Mouse (Mus musculus): ENCODE results near the gene Bsx.

Bsx gene

DNA sequence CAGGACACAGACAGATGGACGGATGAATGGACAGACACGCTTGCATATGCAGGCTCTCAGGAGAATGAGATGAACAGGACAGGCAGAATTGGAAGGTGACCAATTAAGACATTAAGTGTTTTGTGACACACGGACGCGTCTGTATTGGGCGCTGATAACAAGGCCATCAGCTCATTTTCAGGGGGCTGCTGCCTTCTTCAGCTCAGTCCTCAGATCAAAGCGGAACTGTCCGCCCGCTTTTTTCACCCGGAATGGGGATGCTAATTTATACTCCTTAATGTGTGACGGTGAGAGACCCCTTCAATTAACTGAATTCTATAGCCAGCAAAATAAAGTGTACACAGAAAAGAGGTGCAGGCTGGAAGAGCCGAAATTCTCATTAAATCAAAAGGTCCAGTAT, 15.5 kb downstream of the Bsx start:
- no peak for DNase-seq (ENCODE audit: low spot score)

DNA sequence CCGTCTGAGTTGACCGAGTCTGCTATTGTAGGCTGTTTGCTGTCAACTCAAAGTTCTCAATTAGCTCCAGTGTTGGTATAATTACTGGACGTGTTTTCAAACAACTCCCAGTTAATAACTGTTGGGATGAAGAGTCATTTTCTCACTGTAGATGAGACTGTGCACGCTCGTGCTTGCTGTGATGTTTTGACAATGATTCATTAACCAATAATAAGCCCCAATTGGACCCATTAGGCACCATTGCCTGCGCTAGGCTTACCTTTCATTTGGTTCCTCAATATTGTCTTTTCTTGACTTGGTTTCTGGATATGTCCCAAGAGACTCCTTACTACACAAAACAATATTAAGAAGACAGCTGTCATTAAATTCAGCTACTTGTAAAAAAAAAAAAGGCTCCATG, 18.5 kb downstream of the Bsx start:
- DNase-seq (ENCODE audit: low spot score) = no peak

DNA sequence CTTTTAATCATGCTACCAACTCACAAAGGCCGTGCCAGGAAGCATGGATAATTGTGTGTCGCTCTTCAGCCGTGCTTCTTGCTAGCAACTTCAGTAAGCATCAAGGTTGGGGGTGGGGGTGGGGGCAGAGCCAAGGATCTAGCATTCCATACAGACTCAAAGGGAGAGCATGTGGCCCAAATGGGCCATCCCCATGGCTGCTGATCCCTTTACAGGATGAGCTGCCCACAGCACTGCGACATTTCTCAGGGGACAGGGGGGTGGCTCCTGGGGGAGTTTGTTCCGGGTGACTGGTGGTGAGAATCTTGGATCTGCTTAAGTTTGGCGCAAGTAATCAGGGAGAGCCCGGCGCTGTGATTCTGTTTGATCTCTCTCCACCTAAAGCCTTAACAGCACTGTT, 33.5 kb downstream of the Bsx start:
- DNase-seq (ENCODE audit: low spot score) = no peak

DNA sequence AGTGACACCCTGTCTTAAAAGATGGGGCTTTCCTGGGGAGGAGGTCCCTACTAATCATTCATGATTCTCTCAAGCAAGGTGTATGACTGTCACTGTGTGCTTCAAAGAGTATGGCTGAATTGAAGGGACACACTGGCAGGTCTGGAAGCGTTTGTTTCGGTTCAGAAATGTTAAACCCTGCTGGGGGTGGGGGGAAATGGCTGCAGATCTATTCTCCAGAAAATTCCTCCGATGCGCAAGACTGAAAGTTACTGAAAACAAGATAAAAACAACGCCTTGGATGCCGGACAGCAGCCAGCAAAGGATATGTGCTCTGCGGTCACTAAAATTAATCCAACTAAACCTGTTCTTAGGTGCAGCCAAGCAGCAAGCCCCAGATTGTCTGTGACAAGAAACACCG, 34.5 kb downstream of the Bsx start:
- DNase-seq (ENCODE audit: low spot score) = no peak

DNA sequence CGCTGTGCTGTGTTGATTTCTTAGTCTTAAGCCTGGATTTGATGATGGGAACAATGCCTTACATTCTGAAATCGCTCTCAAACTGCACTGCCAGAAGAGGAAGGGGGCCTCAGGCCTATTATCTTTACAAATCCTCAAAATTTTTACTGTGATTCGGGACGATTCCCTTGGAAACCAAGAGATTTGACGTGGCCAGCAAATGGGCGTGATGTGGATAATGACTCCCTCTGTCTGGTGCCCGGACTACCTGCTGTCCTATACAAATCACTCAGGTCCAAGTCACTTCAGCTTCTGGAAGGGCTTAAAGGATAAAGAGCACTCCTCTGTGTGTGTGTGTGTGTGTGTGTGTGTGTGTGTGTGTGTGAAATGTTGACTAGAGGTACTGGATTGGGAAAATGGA, 35.0 kb downstream of the Bsx start:
- DNase-seq (ENCODE audit: low spot score) = no peak

DNA sequence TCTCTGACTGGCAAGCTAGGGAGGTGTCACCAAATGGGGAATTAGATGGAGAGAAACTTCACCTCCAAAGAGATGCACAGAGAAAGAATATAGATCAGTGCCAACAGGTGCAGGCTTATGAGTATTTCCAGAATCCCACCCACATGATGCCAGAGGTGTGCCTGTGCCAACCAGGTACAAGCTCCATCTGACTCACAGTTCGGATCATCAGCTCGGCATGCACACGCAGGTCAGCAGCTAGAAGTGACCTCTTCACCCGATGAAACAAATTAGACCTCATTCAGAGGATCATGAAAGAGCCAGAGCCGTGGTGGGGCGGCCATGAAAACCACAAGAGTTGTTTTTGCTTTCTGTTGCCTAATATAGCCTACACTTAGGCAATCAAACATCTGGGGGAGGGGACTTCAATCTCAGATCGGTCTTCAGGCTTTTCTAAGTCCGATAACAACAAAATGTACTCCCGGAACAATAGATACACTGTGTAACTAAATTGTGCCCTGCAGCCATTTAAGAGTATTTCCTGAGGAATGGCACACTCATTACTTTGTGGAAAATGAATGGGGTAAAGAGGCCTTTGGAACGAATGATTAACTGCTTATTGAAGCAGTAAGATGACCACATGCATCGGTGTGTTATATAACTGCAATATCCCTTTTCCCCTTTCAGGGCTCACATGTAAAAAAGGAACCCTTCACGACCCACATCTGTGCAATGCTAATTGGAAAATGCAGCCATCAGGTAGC, 44.1 kb downstream of the Bsx start:
- no peak for DNase-seq (ENCODE audit: low spot score)

DNA sequence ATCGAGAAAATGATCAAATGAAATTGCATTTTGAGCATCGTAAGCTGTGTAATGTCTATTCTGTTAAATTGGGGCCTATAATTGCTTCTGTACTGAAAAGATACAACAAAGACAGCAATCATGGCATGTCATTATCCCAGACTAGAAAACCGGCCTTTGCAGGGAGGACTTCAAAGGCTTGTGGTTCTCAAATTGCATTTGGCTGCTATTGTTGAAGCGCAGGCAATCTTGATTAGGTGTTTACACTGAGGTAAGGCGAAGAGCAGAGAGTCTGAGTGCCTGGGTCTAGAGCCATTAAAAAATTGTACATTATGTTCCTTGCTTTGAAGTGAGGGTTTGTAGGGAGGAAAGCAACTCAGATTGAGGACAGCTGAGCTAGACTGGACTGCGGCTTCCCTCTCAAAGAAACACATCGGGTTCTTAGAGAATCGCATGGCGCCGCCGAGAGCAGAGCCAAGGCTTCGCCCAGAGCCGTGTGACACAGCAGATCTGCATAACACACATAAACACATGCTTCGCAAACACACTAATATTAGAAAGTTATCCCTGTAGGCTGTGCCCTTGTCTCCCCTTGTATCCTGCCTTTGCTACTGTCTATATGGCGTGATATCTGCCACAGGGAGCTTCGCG, 53.5 kb downstream of the Bsx start:
- no peak for DNase-seq (ENCODE audit: low spot score)

Data from spleen, adult 12 weeks (tissue).